Mouse (Mus musculus): ENCODE results near the gene Rab40c. TPM values are rescaled to one million over a fixed set of nuclear protein-coding genes. Genes with fewer than 3 reads are reported as not detected.

The Rab40c gene
- 12.3 and 17.1 TPM in 2 replicates for total RNA-seq (2017)

DNA sequence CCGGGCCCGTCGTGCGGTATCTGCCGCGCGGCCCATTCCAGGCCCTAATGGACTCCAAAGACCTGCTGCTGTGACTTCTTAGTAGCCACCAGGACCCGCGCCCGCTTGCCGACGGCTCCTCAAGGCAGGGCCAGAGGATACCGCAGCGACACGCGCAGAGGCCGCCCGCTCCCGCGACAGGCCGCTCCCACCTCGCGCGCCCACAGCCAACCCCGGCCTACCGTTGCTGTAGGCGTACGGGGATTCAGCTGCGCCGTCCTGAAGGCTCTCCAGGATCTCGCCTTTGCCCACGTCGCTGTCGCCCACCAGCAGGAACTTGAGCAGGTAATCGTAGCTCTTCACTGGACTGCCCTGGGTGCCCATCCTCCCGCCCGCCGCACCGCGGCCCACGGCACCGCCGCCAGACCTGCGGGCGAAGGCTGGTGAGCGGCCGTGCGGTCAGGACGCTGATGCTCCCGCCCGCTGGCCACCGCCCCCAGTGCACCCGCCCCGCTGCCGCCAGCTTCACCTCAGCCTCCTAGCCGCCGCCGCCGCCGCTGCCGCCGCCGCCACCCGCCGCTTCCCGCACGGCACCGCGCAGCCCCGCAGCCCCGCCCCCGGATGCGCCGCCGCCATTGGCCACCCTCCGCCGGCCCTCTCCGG is at the start of gene Rab40c:
Rab40c (minus strand) TSS at position 584 of the 642 bp plus-strand sequence.
- no peak for ATAC-seq (replicated peaks in 1 of 2; ENCODE audit: insufficient read depth in 1 of 2, low FRiP score in 2 of 2, low TSS enrichment in 1 of 2, low read depth in 1 of 2, poor library complexity in 2 of 2, severe bottlenecking in 2 of 2)

DNA sequence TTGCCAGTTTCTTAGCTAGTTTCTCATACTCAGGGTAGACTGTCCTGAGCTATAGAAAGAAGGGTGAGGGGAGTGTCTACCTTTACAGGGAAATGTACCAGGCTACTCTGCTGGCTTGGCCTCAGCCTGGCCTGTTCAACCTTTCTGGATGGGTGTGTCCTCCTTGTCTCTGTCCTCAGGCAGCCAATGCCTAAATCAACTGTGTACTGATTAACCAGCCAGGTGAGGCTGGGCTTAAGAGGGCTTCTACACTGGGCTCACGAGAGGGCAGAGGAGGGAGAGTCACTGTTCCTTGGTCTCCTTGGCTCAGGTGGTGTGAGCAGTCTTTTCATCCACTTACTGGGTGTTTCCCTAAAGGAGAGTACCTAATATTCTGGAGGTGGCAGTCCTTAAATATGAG is 48.6 kb upstream of the Rab40c start:
- ATAC-seq (replicated peaks in 1 of 2; ENCODE audit: insufficient read depth in 1 of 2, low FRiP score in 2 of 2, low TSS enrichment in 1 of 2, low read depth in 1 of 2, poor library complexity in 2 of 2, severe bottlenecking in 2 of 2), result no peak

DNA sequence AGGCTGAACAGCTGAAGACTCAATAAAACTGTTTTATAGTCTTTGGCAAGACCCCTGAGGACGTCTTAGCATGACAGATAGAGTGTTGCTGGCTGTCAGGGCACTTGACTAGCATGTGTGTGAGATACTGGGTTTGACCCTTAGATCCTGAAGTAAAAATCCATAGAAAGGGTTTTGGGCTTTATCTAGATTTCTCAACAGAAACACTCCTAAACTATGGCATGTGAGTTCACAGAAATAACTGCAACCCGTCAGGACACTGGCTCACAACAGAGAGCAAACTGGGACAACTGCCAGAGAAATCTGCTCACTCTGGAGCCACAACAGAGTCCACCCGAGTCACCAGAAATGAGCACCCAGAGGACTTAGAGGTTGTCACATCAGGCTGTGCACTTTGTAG is 48.1 kb upstream of the Rab40c start:
- ATAC-seq (replicated peaks in 1 of 2; ENCODE audit: insufficient read depth in 1 of 2, low FRiP score in 2 of 2, low TSS enrichment in 1 of 2, low read depth in 1 of 2, poor library complexity in 2 of 2, severe bottlenecking in 2 of 2), result no peak

DNA sequence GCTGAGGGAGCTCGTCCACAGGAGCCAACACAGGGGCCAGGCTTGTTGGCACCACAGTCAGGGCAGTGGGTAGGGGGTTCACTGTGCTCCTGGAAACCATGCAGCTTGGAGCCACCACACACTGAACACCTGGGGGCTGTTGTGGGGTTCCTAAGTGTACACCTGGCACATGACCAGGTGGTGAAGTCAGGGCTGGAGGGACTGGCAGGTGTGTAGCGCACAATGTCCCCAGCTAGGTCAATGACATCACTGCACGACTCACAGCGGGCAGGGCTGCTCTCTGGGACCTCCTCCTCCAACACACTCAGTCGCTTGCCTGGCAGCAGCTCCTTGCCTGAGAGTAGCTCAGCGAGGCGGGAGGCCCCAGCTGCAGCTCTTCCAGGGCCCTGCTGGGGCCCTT is 44.7 kb upstream of the Rab40c start:
- ATAC-seq (replicated peaks in 1 of 2; ENCODE audit: insufficient read depth in 1 of 2, low FRiP score in 2 of 2, low TSS enrichment in 1 of 2, low read depth in 1 of 2, poor library complexity in 2 of 2, severe bottlenecking in 2 of 2), result no peak

DNA sequence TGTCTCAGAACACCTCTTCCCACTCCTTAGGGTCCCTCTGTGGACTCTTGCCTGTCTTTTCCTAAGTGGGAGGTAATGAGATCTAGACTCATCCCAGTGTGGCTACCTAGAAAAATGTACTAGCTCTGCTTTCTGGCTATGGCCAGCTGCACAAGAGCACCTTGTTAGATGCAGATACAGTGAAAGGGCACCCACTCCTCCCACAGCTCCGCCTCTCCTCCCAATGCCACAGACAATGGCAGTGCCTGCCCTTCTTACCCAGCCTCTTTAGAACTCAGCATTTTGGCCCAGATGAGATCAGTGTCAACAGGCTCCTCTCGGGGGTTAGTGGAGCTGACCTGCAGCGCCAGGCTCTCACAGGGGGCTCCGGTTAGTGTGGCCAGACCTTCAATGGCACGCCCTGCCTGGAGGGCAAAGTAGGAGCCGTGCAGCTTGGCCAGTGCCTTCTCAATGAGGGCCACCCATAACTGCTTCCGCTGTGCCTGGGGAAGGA is 42.9 kb upstream of the Rab40c start:
- ATAC-seq (replicated peaks in 1 of 2; ENCODE audit: insufficient read depth in 1 of 2, low FRiP score in 2 of 2, low TSS enrichment in 1 of 2, low read depth in 1 of 2, poor library complexity in 2 of 2, severe bottlenecking in 2 of 2), result no peak

DNA sequence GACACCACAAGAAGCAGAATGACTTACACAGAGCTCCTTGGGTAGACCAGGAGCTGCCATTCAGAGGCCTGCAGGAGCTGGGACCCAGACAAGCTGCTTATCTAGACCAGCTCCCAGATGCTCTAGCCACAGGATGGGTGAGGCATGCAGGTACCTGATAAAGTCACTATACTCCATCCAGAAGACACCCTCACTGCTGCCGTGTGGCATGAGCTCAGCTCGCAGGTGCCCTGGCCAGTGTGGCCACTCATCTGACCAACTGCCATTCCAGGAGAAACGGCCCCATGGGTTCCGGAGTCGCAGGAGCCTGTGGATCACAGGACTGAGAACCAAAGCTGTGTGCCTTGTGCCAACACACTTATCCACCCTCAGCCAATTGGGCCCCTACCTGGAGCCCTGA is 42.0 kb upstream of the Rab40c start:
- peak in 1 of 2 experiments; percentile 38; a peak in 1 of 4 replicates for ATAC-seq (replicated peaks in 1 of 2; ENCODE audit: insufficient read depth in 1 of 2, low FRiP score in 2 of 2, low TSS enrichment in 1 of 2, low read depth in 1 of 2, poor library complexity in 2 of 2, severe bottlenecking in 2 of 2)

DNA sequence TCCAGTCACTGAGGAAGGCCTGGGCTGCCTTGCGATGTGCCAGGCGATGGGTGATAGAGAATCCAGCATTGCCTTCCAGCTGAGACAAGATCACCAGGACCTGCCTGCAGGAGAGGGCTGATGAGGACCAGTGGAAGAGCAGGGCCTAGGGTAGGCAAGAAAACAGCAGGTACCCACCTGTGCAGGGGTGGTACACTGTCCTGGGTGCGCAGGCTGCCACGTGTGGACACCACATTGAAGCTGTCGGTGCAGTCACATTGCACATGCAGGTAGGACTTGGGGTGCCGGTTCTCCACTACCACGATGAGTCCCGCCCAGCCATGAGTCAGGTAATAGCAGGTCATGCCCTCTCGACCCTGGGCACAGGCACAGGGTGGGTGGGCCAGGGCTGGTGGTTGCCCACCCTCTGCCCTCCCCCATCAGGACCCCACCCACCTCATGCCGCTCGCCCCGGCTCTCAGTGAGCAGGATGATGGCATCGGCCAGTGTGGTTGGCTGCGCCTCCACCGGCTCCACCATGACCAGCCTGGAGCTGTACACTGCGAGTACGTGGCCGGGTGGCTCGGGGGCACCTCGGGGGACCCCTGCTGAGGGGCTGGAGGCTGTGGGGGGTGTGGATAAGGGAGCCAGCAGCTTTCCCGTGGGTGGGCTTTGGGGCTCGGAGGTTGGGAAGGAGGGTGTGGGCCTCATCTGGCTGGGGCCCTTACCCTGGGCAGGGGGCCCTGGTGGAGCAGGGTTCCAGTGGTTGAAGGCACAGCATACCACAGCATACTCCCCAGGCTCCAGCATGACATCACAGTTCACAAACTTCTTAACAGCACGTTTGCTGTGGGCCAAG is 40.3 kb upstream of the Rab40c start:
- ATAC-seq (replicated peaks in 1 of 2; ENCODE audit: insufficient read depth in 1 of 2, low FRiP score in 2 of 2, low TSS enrichment in 1 of 2, low read depth in 1 of 2, poor library complexity in 2 of 2, severe bottlenecking in 2 of 2), result no peak

DNA sequence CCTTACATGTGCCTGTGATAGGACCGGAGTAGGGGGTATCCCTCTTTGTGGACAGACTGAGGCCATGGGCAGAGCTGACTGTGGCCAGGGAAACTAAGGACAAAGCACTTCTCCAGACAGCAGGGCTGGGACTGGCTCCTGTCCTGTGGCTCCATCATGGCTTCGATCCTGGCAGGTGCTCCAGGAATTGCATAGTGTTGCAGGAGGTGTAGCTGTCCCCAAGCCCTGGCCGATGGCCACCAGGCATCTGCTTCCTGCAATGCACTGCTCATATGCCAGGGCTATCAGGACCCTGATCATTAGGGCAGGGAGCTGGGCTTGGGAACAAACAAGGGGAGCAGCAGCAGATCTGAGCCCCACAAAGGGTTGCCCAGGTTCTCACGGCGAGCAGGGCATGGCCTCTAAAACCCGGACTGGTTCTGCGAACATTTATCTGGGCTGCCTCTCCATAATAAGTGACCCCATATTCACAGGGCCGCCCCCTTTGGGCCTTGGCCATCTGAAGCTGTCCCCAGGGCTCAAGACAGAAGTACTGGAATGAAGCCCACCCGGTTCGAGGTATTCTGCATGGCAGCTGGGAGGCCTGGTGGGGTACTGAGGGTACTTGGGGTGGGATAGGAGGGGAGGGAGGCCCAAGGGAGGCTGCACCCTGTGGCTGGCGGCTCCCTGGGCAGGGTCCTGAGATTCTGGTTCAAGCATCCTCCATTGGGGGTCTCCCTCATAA is 39.4 kb upstream of the Rab40c start:
- ATAC-seq (replicated peaks in 1 of 2; ENCODE audit: insufficient read depth in 1 of 2, low FRiP score in 2 of 2, low TSS enrichment in 1 of 2, low read depth in 1 of 2, poor library complexity in 2 of 2, severe bottlenecking in 2 of 2), result no peak

DNA sequence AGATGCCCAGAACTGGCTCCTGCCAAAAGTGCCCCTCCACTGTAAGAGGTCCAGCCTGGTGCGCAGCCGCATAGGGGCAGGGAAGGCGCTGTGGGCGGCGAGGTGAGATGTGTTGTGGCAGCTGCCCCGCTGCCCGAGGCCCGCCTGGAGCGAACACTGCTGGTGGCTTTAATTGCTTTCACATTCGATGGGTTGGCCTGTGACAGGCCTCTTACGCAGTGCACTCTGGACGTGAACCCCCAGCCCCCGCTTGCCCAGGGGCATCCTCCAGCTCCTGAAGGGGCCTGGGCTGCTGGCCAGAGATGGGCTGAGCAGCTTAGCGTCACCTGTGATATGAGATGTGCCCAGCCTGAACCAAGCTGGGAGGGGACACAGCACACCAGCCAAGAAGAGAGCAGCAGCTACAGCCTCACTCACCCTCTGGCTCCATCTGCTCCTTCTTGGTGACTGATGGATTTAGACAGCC is 38.1 kb upstream of the Rab40c start:
- ATAC-seq (replicated peaks in 1 of 2; ENCODE audit: insufficient read depth in 1 of 2, low FRiP score in 2 of 2, low TSS enrichment in 1 of 2, low read depth in 1 of 2, poor library complexity in 2 of 2, severe bottlenecking in 2 of 2), result no peak

DNA sequence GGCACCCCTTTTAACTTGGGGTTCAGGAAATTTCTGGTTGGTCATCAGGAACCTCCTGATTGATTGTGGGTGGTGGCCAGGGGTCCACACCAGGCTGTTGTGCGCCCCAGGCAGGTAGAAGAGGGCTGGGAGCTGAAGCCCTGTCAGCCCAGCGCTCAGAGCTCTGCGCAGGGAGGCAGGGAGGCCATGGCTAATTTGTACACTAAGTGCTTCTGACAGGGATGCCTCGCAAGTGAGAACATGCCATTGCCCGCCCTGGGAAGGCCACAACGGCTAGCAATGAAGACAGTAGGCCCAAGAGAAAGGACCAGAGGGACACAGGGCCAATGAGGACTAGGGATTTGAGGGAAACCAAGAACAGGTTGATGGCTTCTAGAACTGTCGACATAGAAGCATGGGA is 37.1 kb upstream of the Rab40c start:
- ATAC-seq (replicated peaks in 1 of 2; ENCODE audit: insufficient read depth in 1 of 2, low FRiP score in 2 of 2, low TSS enrichment in 1 of 2, low read depth in 1 of 2, poor library complexity in 2 of 2, severe bottlenecking in 2 of 2), result no peak

DNA sequence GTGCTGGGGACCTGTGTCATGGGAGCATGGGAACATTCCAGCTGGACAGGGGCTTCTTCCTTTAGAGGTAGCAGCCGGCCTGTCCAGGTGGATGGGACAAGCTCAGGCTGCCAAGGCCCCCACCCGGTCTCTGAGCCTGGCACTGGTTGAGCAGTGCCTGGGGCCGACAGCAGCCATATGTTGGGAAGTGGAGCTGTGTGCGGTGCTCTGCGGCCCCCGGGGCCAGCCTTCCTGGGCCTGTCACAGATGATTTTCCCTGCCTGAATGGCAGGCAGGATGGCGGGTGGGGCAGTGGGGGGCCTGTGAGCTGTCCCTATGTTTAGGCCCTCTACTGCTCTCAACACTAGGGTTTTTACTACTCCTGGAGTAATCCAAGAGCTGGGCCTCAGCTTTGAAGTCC is 36.7 kb upstream of the Rab40c start:
- ATAC-seq (replicated peaks in 1 of 2; ENCODE audit: insufficient read depth in 1 of 2, low FRiP score in 2 of 2, low TSS enrichment in 1 of 2, low read depth in 1 of 2, poor library complexity in 2 of 2, severe bottlenecking in 2 of 2), result no peak

DNA sequence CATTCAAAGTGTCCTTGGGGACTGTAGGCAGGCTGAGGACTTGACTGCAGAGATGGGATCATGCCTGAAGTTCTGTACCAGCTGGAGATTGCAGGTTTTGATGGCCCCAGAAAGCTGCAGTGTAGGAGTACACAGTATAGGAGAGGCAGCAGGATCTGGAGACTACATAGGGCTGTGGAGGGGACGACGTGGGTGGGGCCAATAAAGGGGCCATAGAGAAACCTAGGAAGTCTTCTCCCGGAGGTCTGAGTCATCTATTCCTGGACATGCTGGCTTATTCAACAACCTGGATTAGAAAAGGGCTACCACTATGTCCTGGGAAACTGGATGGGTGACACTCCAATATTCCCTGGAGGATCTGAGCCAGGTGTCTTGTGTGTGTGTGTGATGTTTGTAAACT is 36.2 kb upstream of the Rab40c start:
- no peak for ATAC-seq (replicated peaks in 1 of 2; ENCODE audit: insufficient read depth in 1 of 2, low FRiP score in 2 of 2, low TSS enrichment in 1 of 2, low read depth in 1 of 2, poor library complexity in 2 of 2, severe bottlenecking in 2 of 2)

DNA sequence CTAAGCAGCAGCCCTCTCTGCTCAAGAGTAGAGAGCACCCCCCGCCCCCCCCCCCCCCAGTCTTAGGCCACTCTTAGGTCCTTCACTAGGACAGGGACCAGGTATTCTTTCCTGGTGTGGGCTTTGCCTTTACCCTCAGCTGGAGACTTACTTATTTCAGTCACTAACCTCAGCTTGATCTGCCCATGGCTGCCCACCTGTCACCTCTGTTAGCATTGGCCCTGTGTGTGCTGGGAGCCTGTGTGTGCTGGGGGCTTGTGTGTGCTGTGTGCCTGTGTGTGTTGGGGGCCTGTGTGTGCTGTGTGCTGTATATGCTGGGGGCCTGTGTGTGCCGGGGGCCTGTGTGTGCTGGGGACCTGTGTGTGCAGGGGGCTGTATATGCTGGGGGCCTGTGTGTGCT is 35.1 kb upstream of the Rab40c start:
- ATAC-seq (replicated peaks in 1 of 2; ENCODE audit: insufficient read depth in 1 of 2, low FRiP score in 2 of 2, low TSS enrichment in 1 of 2, low read depth in 1 of 2, poor library complexity in 2 of 2, severe bottlenecking in 2 of 2), result no peak

DNA sequence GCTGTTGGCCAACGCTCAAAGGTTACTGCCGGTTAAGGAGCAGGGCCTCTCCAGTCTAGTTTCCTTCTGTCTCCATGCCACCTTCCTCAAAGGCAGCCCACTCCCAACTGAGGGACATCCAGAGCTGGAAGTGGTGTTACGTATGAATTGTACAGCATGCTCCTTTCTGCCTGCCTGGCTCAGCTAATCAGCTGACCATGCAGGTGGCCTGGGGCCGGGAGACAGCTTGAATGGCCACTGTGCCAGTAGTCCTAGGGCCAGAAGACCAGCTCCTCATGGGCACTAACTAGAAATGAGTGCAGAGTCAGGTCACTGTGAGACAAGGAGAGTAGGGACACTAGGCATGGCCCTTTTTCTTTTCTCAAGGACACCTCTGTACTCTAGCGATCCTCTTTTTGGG is 33.6 kb upstream of the Rab40c start:
- ATAC-seq (replicated peaks in 1 of 2; ENCODE audit: insufficient read depth in 1 of 2, low FRiP score in 2 of 2, low TSS enrichment in 1 of 2, low read depth in 1 of 2, poor library complexity in 2 of 2, severe bottlenecking in 2 of 2), result no peak

DNA sequence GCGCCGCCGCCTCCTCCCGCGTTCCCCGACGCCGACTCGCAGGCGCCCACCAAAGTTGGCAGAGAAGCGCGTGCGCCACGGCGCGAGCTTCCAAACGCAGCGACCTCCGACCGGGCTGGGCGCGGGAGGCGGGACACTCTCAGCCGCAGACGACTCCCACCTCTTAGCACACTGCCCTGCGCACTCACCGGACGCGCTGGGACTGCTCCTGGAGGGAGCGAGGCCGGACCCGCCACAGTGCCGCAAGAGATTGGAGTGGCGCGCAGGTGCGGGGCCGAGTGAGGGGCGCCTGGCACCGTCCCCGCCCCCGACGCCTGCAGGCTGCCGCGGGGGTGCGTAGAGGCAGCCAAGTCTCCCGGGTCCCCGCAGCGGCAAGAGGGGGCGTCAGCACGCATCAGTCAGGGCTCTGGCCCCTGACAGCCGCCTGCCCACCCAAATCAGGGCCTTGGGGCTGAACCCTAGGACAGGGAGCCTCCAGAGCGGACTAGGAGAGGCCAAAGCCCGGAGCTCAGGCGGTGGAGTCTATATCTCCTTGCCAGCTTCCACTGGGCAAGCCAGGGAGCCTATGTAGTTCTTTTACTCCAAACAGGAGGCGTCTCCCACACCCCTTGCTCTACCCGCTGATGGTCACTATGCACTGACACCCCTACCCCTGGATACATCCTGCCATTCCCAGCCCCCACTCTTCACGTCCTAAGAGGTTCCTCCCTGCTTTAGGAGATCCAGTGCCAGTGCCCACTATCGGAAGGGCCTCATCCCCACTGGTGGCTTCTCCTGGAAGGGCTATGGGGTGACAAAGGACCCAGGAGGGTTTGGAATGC is 32.5 kb upstream of the Rab40c start, which contains the start of gene A930017K11Rik:
A930017K11Rik (minus strand) TSS at position 763 of the 821 bp plus-strand sequence.
- ATAC-seq (replicated peaks in 1 of 2; ENCODE audit: insufficient read depth in 1 of 2, low FRiP score in 2 of 2, low TSS enrichment in 1 of 2, low read depth in 1 of 2, poor library complexity in 2 of 2, severe bottlenecking in 2 of 2), result 0 out of 4 replicates have a peak, but pooled peaks have one; percentile 3 to 27

DNA sequence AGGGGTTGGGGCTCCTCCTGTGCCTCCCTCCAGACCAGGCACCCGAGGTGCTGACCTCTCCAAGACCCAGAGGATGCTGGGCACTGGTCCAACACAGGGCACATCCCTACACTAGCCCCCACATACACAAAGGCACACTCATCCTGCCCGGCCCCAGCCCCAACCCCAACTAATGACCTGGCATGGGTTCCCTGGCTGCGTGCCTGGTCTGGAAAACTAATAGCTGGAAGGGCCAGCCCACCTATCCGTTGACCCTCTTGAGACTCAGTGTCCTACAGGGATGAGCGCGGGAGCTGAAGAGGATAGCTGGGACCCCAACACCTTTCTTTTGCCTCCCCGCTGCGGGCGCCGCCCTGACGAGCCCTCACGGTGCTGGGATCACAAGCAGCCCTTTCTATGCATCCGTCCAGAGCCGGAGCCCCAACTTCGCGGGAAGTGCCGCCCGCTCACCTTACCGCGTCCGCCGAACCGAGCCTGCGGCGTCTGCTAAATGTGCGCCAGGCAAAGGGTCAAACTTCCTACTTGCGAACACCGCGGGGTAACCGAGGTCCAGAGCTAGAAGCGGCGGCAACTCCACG is 31.8 kb upstream of the Rab40c start:
- ATAC-seq (replicated peaks in 1 of 2; ENCODE audit: insufficient read depth in 1 of 2, low FRiP score in 2 of 2, low TSS enrichment in 1 of 2, low read depth in 1 of 2, poor library complexity in 2 of 2, severe bottlenecking in 2 of 2), result no peak

DNA sequence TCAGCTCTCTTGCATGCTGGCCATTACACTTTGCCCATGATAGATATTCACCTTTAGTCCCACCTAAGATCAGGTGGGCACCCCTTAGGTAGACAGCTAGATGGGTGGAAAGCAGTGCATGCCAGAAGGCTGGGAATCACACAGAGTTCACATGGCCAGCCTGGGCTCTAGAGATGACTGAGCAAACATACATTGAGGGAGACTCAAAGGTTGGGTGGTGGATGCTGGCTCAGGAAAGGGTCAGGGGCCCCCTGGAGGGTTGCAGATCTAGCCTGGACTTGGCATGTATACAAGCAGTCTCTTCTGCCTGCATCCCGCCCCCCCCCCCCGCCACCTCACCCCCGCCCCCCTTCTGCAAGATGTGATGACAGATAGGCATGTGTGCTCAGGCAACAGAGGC is 31.2 kb upstream of the Rab40c start:
- no peak for ATAC-seq (replicated peaks in 1 of 2; ENCODE audit: insufficient read depth in 1 of 2, low FRiP score in 2 of 2, low TSS enrichment in 1 of 2, low read depth in 1 of 2, poor library complexity in 2 of 2, severe bottlenecking in 2 of 2)
